Mouse (Mus musculus): ENCODE data around the gene Gna15.

- no peak for TF ChIP-seq CTCF (IDR thresholded peaks at IDR 0.05; ENCODE audit: low read depth)
- no peak for TF ChIP-seq EP300 (IDR thresholded peaks at IDR 0.05; ENCODE audit: low read depth)
Observed at GRCm38 (mm10) chr10:81570831-81571500, 46.9 kb upstream of the Gna15 start.

Measured in liver, postnatal 0 days (tissue).